Mouse (Mus musculus) forebrain, embryonic 15.5 days (tissue): Measurements from ENCODE around the gene Cstad. TPM values are rescaled to one million over a fixed set of nuclear protein-coding genes. Genes with fewer than 3 reads are reported as not detected.

Experiments
- ATAC-seq: fragments of 200-750 bp; cut with Nextera tagmentation; replicated peaks from 2 replicates; pipeline ENCODE4 v1.8.0; 2017; ENCODE audit warnings: mild to moderate bottlenecking, moderate TSS enrichment, moderate library complexity
- H3K27ac ChIP-seq: fragments of 300-500 bp; sonication (generic); replicated peaks from 2 replicates; pipeline ENCODE4 v1.5.1; 2015; ENCODE audit warnings: mild to moderate bottlenecking, inconsistent platforms
- H3K27me3 ChIP-seq: fragments of 300-500 bp; sonication (generic); 2 replicates; pipeline ENCODE4 v1.6.1; 2015; ENCODE audit warnings: inconsistent platforms
- H3K36me3 ChIP-seq: fragments of 300-500 bp; sonication (generic); 2 replicates; pipeline ENCODE4 v1.6.1; 2015; ENCODE audit warnings: mild to moderate bottlenecking, inconsistent platforms
- H3K4me1 ChIP-seq: fragments of 300-500 bp; sonication (generic); 2 replicates; pipeline ENCODE4 v1.6.1; 2015; ENCODE audit warnings: inconsistent platforms
- H3K4me2 ChIP-seq: fragments of 300-500 bp; sonication (generic); replicated peaks from 2 replicates; pipeline ENCODE4 v1.6.1; 2015; ENCODE audit warnings: mild to moderate bottlenecking, inconsistent platforms
- H3K4me3 ChIP-seq: fragments of 300-500 bp; sonication (generic); 2 replicates; pipeline ENCODE4 v1.5.1; 2015; ENCODE audit warnings: mild to moderate bottlenecking, inconsistent platforms
- H3K9ac ChIP-seq: fragments of 300-500 bp; sonication (generic); replicated peaks from 2 replicates; pipeline ENCODE4 v1.6.1; 2015; ENCODE audit warnings: mild to moderate bottlenecking, inconsistent platforms
- H3K9me3 ChIP-seq: fragments of 300-500 bp; sonication (generic); 2 replicates; pipeline ENCODE4 v1.6.1; 2016; ENCODE audit warnings: inconsistent platforms
- WGBS: fragments of 180-500 bp; shearing (Covaris S2); methylation state at CpG from one replicate; pipeline ENCODE4 v1.1.7; 2015; ENCODE audit warnings: mixed read lengths; 5-methylcytosine and 5-hydroxymethylcytosine counted together
- polyA plus RNA-seq: library from polyadenylated mRNA; unstranded; fragments of >200 nt; fragmentation: Nextera tagmentation; extraction: Ambion mirVana; gene quantifications from 2 replicates; pipeline ENCODE4 v1.2.1, GENCODE M21; 2015

Gene Cstad
- polyA plus RNA-seq, 1 experiment from 2014 or later: 1.4 TPM

GRCm38 (mm10) chr2:30615869-30616268 is 21.0 kb downstream of the Cstad start:
- WGBS: 87% methylated on average over 2 of the region's 2 CpGs
- Histone ChIP-seq H3K9me3 (no peaks in the 10 kb centered on the region), H3K4me1 (peaks cover 24% of the 10 kb centered on the region), H3K36me3 (no peaks in the 10 kb centered on the region), H3K27ac (0 out of 2 replicates have a peak overlapping the region, but pooled peaks have one; percentile 21), H3K27me3 (no peaks in the 10 kb centered on the region), H3K4me3 (no peak overlapping the region), H3K9ac (no peak overlapping the region), H3K4me2 (no peak overlapping the region)
- no peak for ATAC-seq

DNA sequence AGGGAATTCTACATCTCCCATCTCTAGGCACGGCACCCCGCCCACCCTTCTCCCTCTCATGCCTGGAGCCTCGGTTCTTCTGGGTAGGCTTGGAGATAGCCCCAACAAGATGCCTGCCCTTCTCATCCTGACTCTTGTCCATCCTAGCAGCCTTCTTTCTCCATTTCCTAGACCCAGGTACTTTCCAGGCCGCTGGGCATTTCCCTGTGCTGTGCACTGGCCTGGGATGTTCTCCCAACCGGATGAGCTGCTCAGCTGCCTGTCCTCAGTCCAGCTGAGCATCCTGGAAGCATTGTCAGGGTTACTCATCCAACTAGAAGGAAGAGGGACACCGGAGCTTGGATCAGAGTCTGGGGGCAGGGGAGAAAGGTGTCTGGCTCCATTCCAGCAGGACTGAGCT is 21.6 kb downstream of the Cstad start:
- Histone ChIP-seq H3K9ac (no peak overlapping the region), H3K4me1 (peaks cover 24% of the 10 kb centered on the region), H3K4me3 (no peak overlapping the region), H3K9me3 (no peaks in the 10 kb centered on the region), H3K4me2 (no peak overlapping the region), H3K36me3 (no peaks in the 10 kb centered on the region), H3K27ac (no peak overlapping the region), H3K27me3 (no peaks in the 10 kb centered on the region)
- 75% methylated on average over 6 of the region's 6 CpGs for WGBS
- no peak for ATAC-seq

GRCm38 (mm10) chr2:30618487-30619248 is 23.8 kb downstream of the Cstad start:
- H3K9me3 ChIP-seq: no peaks in the 10 kb centered on the region
- H3K4me1 ChIP-seq: peaks cover 19% of the 10 kb centered on the region
- no peak overlapping the region for H3K9ac ChIP-seq
- WGBS: 76% methylated on average over 6 of the region's 6 CpGs
- H3K4me3 ChIP-seq: no peak overlapping the region
- no peaks in the 10 kb centered on the region for H3K27me3 ChIP-seq
- H3K27ac ChIP-seq: 0 out of 2 replicates have a peak overlapping the region, but pooled peaks have one; percentile 22
- ATAC-seq: no peak
- no peak overlapping the region for H3K4me2 ChIP-seq
- no peaks in the 10 kb centered on the region for H3K36me3 ChIP-seq

DNA sequence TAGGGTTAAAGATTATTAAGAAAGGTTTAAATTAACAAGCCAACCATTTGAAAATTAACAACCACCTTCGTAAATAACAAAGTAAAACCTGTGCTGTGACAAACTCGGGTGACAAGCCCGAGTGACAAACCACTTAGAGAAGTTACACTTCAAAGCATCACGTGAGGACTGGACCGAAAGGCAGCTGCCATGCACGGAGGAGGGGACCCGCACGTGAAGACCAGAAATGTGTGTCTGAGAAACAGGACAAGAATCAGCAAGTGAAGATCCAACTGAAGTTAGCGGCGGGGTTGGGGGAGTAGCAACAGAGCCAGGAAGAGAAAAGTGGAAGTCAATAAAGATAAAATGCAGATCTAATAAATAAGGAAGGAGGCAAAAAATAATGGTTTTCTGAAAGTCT is 29.0 kb downstream of the Cstad start:
- H3K9me3 ChIP-seq: no peaks in the 10 kb centered on the region
- no peaks in the 10 kb centered on the region for H3K36me3 ChIP-seq
- no peaks in the 10 kb centered on the region for H3K27me3 ChIP-seq
- H3K9ac ChIP-seq: no peak overlapping the region
- no peak overlapping the region for H3K27ac ChIP-seq
- H3K4me1 ChIP-seq: peaks cover 11% of the 10 kb centered on the region
- no peak overlapping the region for H3K4me2 ChIP-seq
- no peak overlapping the region for H3K4me3 ChIP-seq
- WGBS: 79% methylated on average over 10 of the region's 10 CpGs
- ATAC-seq: no peak

DNA sequence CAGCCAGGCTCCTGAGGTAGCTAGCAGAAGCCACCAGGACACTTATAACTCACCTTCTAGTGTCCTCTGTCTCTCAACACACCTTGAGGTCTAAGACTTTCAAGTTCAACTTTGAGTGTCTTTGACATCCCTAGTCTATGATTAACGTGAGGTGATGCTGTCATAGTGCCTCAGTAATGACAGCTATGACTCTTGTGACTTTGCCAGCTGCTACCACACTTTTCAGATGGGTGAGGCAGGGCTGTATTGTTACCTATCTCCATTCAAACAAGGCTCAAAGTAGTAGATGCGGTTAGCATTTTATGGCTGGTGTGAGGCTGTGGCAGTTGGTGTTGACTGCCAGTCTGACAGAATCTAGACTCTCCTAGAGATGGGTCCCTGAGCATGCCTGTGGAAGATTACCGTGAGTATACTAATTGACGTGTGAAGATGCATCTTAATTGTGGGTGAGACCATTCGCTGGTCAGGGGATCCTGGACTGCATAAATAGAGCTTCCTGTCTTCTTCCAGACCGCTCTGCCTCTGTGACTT is 30.5 kb downstream of the Cstad start:
- whole genome bisulfite sequencing: 80% methylated on average over 6 of the region's 6 CpGs
- no peaks in the 10 kb centered on the region for H3K9me3 ChIP-seq

DNA sequence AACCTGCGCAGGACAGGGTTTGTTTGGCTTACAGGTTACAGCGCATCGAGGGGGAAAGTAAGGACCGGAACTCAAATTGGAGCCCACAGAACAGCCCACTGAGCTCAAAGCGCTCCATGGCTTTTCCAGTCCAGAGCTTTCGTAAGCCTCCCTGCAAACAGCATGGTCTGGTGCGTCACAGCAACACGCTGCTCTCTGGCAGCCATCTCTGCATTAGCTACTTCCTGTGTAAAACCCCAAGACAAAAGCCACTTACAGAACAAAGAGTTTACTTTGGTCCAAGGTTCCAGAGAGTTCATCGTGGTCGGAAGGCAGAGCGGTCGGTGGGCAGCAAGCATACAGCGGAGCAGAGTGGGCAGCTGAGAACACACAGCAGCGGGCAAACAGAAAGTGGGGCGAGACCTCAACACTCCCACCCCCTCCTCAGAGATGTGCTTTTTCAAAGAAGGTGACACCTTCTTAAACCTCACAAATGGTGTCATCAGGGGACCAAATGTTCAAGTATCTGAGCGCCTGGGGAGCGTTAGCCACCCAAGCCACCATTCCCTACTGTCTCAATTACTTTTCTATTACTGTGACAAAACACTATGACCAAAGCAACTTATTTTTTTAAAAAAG is 31.3 kb downstream of the Cstad start:
- Histone ChIP-seq H3K4me3 (no peak overlapping the region), H3K9ac (no peak overlapping the region), H3K27me3 (no peaks in the 10 kb centered on the region), H3K4me2 (no peak overlapping the region), H3K4me1 (peaks cover 25% of the 10 kb centered on the region), H3K36me3 (no peaks in the 10 kb centered on the region), H3K9me3 (no peaks in the 10 kb centered on the region), H3K27ac (no peak overlapping the region)
- 75% methylated on average over 17 of the region's 17 CpGs for WGBS
- ATAC-seq: no peak

More for the DNA sequence above, 30.5 kb downstream of the Cstad start:
- Histone ChIP-seq H3K27me3 (no peaks in the 10 kb centered on the region), H3K36me3 (no peaks in the 10 kb centered on the region), H3K27ac (no peak overlapping the region), H3K4me1 (peaks cover 25% of the 10 kb centered on the region), H3K4me3 (no peak overlapping the region), H3K9ac (no peak overlapping the region), H3K4me2 (no peak overlapping the region)
- ATAC-seq: no peak

- Histone ChIP-seq H3K4me1 (peaks cover 25% of the 10 kb centered on the region), H3K4me2 (no peak overlapping the region), H3K36me3 (no peaks in the 10 kb centered on the region), H3K27me3 (no peaks in the 10 kb centered on the region), H3K27ac (no peak overlapping the region), H3K9me3 (no peaks in the 10 kb centered on the region), H3K4me3 (no peak overlapping the region), H3K9ac (no peak overlapping the region)
- 93% methylated on average over 3 of the region's 3 CpGs for WGBS
- no peak for ATAC-seq
Measured at GRCm38 (mm10) chr2:30627338-30627737, 32.5 kb downstream of the Cstad start.

DNA sequence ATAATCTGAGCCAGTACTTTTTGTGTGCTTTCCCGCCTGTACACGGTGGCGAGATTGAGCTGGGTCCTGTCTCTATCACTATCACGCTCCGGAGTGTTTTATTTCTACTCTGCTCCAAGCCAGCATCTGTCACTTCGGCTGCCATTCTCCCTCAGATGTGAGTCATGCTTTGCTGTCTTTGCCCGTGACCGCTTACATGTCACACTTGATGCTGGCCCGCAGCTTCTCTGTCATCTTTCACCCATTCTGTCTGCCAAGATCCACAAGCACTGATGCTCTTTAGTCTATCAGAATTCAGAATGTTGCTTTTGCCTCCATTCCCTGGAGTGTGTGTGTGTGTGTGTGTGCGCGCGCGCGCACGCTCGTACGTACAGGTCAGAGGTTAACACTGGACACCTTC is 33.5 kb downstream of the Cstad start:
- Histone ChIP-seq H3K4me3 (no peak overlapping the region), H3K4me1 (peaks cover 25% of the 10 kb centered on the region), H3K9me3 (no peaks in the 10 kb centered on the region), H3K27me3 (no peaks in the 10 kb centered on the region), H3K27ac (peak overlapping the region; percentile 80), H3K9ac (no peak overlapping the region), H3K4me2 (no peak overlapping the region), H3K36me3 (no peaks in the 10 kb centered on the region)
- no peak for ATAC-seq
- WGBS: 85% methylated on average over 17 of the region's 17 CpGs

DNA sequence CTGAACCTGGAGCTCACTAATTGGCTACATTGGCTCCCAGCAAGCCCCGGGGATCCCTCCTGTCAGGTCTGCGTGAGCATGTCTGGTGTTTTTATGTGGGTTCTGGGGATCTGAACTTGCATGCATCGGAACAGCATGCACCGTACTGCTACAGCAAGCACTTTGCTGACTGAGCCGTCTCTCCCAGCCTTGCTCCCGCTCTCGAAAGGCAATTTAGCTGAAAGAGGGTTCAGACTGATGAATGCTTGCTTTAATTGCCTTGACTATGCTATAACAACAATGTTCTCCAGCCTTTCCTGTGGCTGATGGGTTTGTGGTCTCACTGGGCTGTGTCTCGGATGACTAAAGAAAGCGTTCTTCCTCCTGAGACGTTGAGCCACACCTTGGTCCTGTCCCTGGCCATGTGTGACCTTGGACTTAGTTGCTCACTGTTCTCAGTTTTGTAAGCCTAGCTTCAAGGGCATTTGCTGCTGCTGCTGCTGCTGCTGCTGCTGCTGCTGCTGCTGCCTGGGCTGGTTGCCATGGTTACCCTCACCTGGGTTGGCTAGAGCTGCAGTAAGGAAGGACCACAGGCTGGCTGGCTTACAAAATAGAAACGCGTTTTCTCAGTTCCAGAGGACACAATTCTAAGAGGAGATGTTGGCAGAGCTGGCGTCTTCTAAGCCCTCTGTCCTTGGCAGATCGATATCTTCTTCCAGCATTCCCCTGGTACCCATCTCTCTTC is 34.4 kb downstream of the Cstad start:
- Histone ChIP-seq H3K4me1 (peaks cover 25% of the 10 kb centered on the region), H3K4me2 (no peak overlapping the region), H3K27me3 (no peaks in the 10 kb centered on the region), H3K27ac (peak overlapping the region; percentile 80), H3K9me3 (no peaks in the 10 kb centered on the region), H3K4me3 (no peak overlapping the region), H3K9ac (no peak overlapping the region), H3K36me3 (no peaks in the 10 kb centered on the region)
- ATAC-seq: peak; percentile 57
- 36% methylated on average over 14 of the region's 14 CpGs for WGBS

DNA sequence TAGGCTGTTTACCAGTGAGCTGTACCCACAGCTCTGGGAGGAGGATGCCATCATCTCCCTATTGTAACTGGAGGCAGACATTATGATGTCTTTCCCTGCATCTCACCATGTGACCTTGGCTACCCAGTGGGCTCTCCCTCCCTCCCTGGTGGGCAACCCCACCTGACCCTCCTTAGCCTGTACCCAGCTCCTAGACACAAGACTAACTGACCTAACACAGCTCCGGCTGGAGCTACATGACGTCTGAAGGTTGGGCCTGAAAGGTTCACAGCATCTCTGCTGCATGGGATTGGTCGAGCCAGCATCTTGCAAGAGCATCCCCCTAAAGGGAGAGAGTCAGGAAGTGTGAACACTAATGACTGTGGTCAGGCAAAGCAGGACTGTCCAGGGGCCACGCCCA is 35.0 kb downstream of the Cstad start:
- no peaks in the 10 kb centered on the region for H3K9me3 ChIP-seq
- H3K4me1 ChIP-seq: peaks cover 25% of the 10 kb centered on the region
- ATAC-seq: no peak
- H3K4me3 ChIP-seq: no peak overlapping the region
- H3K9ac ChIP-seq: no peak overlapping the region
- no peaks in the 10 kb centered on the region for H3K27me3 ChIP-seq
- H3K36me3 ChIP-seq: no peaks in the 10 kb centered on the region
- no peak overlapping the region for H3K4me2 ChIP-seq
- WGBS: 74% methylated on average over 4 of the region's 4 CpGs
- peak overlapping the region; percentile 80 for H3K27ac ChIP-seq

DNA sequence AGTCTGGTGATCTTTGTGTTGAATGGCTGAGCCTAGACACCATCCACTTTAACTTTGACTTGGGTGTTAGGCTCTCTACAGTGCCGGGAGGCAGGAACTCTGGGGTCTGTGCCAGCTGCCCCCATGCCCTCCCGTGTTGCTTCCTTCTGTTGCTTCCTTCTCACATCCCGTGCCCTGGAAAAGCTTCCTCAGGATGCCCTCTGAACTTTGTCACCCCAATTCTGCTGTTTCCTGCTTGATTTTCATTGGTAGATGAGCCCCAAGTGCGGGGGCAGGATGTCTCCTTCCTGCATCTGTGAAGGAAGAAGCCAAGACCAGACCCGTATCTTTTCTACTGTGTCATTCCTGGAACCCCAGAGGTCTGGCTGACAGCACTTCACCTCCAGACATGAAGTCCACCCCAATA is 41.4 kb downstream of the Cstad start:
- peaks cover 16% of the 10 kb centered on the region for H3K4me1 ChIP-seq
- H3K36me3 ChIP-seq: no peaks in the 10 kb centered on the region
- H3K4me2 ChIP-seq: no peak overlapping the region
- H3K9ac ChIP-seq: no peak overlapping the region
- WGBS: 76% methylated on average over 5 of the region's 5 CpGs
- H3K27ac ChIP-seq: no peak overlapping the region
- no peaks in the 10 kb centered on the region for H3K27me3 ChIP-seq
- H3K9me3 ChIP-seq: no peaks in the 10 kb centered on the region
- ATAC-seq: no peak
- no peak overlapping the region for H3K4me3 ChIP-seq

GRCm38 (mm10) chr2:30637991-30638390 is 43.2 kb downstream of the Cstad start:
- Histone ChIP-seq H3K4me2 (no peak overlapping the region), H3K27ac (peak overlapping the region; percentile 17; the same call in 1 of the 2 replicates), H3K4me3 (no peak overlapping the region), H3K4me1 (peaks cover 21% of the 10 kb centered on the region), H3K9me3 (no peaks in the 10 kb centered on the region), H3K27me3 (no peaks in the 10 kb centered on the region), H3K36me3 (no peaks in the 10 kb centered on the region), H3K9ac (no peak overlapping the region)
- 83% methylated on average over 6 of the region's 6 CpGs for WGBS
- no peak for ATAC-seq
